Mouse (Mus musculus) lung, postnatal 0 days (tissue): ENCODE measurements around the gene Svop.

ENCODE experiments used
- CTCF ChIP-seq: IDR thresholded peaks from 2 replicates; pipeline ENCODE4 v1.5.1; 2016; ENCODE audit warnings: antibody characterized with exemption, mild to moderate bottlenecking
- EP300 ChIP-seq: IDR thresholded peaks from 2 replicates; pipeline ENCODE4 v1.6.1; 2016; ENCODE audit warnings: antibody characterized with exemption, mild to moderate bottlenecking, control low read depth

DNA sequence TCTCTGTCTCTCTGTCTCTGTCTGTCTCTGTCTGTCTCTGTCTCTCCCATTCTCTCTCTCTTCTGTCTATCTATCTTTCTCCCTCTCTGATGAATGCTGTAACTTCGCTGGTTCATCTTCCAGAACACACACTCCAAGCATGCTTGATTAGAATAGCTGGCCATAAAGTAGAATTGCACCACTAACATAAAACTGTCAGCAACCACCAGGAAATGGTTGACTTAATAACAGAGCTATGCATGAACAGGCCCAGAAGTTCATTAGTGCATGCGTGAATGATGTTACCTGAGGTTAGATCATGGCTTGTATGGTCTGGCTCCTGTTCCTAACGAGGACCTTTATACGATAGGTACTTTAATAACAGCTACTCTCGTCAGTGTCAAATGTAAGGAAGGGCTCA lies 86.3 kb downstream of the Svop start:
- TF ChIP-seq CTCF (no peak), EP300 (no peak)
